Mouse (Mus musculus): ENCODE measurements around the gene Klhdc1.

- TF ChIP-seq POLR2A (IDR thresholded peaks at IDR 0.05; ENCODE audit: borderline replicate concordance, extremely low read depth, insufficient read depth, insufficient read length, poor library complexity, severe bottlenecking): no peak
- TF ChIP-seq CTCF (IDR thresholded peaks at IDR 0.05; ENCODE audit: borderline replicate concordance, extremely low read depth, insufficient read depth, insufficient read length): no peak
Measured at GRCm38 (mm10) chr12:69208520-69208919, 32.5 kb upstream of the Klhdc1 start.
